ENCODE assay signal across 10 mouse cellular contexts in the genomic region with DNA sequence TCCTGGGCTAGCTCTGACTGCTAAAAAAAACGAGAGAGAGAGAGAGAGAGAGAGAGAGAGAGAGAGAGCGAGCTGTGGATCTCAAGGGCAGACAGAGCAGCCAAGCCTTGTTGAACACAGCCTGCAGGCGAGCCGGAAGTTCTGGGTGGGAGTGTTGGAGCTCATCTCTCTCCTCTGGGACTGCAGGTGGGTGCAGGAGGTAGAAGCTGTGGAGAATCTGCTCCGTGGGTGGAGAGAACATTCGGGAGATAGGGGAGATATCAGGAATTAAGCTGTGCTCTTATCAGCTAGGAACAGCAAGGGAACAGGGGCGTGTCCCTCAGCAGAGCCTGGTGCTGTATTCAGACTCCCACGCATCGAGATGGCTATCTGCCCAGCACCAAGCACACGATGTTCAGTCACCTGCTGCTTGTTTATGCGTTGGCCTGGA.
DNase-seq lines count a peak whose midpoint lies in the region; ATAC-seq and TF ChIP-seq lines count a peak whose summit lies in the region.
"Had no signal": no experiment of that assay in that cellular context is flagged by ENCODE, and none has a peak within 500 bp of the region (broad histone marks: within the 10 kb centered on the region; RNA-seq: fewer than 3 reads in every experiment).

No protein-coding gene starts in this region.

- no peaks in the 10 kb centered on the region for H3K27me3 ChIP-seq in kidney, adult 2 months (replicated peaks; ENCODE audit: control insufficient read depth, insufficient read depth, low read length)
- no peaks in the 10 kb centered on the region; the same call in 1 of the 2 replicates for H3K27me3 ChIP-seq in kidney, embryonic 14.5 days (ENCODE audit: control insufficient read depth, insufficient read depth, low read length)
- H3K27me3 ChIP-seq in liver, embryonic 15.5 days: no peaks in the 10 kb centered on the region
- H3K27me3 ChIP-seq in midbrain, embryonic 16.5 days (ENCODE audit: control insufficient read depth, insufficient read depth, low read depth, low read length): no peaks in the 10 kb centered on the region
- H3K27me3 ChIP-seq in forebrain, embryonic 12.5 days: peaks cover 11% of the 10 kb centered on the region
- H3K27me3 ChIP-seq: stomach, embryonic 15.5 days had no signal

- no peak overlapping the region for H3K4me2 ChIP-seq in kidney, embryonic 14.5 days (replicated peaks; ENCODE audit: low read depth, low read length)
- H3K4me2 ChIP-seq in liver, embryonic 15.5 days: no peak overlapping the region
- H3K4me2 ChIP-seq in midbrain, embryonic 16.5 days (ENCODE audit: low read length): no peak overlapping the region
- H3K4me2 ChIP-seq in forebrain, embryonic 12.5 days: no peak overlapping the region
- H3K4me2 ChIP-seq: embryonic facial prominence, embryonic 13.5 days; stomach, embryonic 15.5 days had no signal

- peaks cover 7% of the 10 kb centered on the region for H3K4me1 ChIP-seq in kidney, adult 2 months (ENCODE audit: control insufficient read depth, insufficient read depth, low read length)
- peaks cover 14% of the 10 kb centered on the region; the same call in 1 of the 2 replicates for H3K4me1 ChIP-seq in kidney, embryonic 14.5 days (ENCODE audit: control insufficient read depth, insufficient read depth, low read length)
- peaks cover 12% of the 10 kb centered on the region for H3K4me1 ChIP-seq in liver, embryonic 15.5 days (replicated peaks)
- H3K4me1 ChIP-seq in midbrain, embryonic 16.5 days (ENCODE audit: control insufficient read depth, insufficient read depth, low read length): peaks cover 3% of the 10 kb centered on the region; the same call in 1 of the 2 replicates
- peaks cover 18% of the 10 kb centered on the region for H3K4me1 ChIP-seq in forebrain, embryonic 12.5 days
- H3K4me1 ChIP-seq: stomach, embryonic 15.5 days had no signal

- no peaks in the 10 kb centered on the region for H3K36me3 ChIP-seq in kidney, adult 2 months (ENCODE audit: control insufficient read depth, insufficient read depth, low read length)
- H3K36me3 ChIP-seq in kidney, embryonic 14.5 days (ENCODE audit: control insufficient read depth, insufficient read depth, low read length): no peaks in the 10 kb centered on the region
- no peaks in the 10 kb centered on the region for H3K36me3 ChIP-seq in liver, embryonic 15.5 days (replicated peaks)
- no peaks in the 10 kb centered on the region for H3K36me3 ChIP-seq in midbrain, embryonic 16.5 days (ENCODE audit: control insufficient read depth, insufficient read depth, low read length)
- no peaks in the 10 kb centered on the region for H3K36me3 ChIP-seq in forebrain, embryonic 12.5 days (replicated peaks)
- H3K36me3 ChIP-seq: embryonic facial prominence, embryonic 13.5 days; stomach, embryonic 15.5 days had no signal

- TF ChIP-seq CTCF in kidney, adult 2 months (conservative IDR thresholded peaks at IDR 0.05; ENCODE audit: insufficient read depth, insufficient read length, low read depth, low read length): no peak

- WGBS in kidney, adult 2 months: 39% methylated on average over 11 of the region's 11 CpGs
- WGBS in kidney, embryonic 14.5 days: 50% methylated on average over 11 of the region's 11 CpGs
- 17% methylated on average over 11 of the region's 11 CpGs for WGBS in liver, embryonic 15.5 days (ENCODE audit: insufficient replicate concordance)
- WGBS in midbrain, embryonic 16.5 days: 76% methylated on average over 11 of the region's 11 CpGs
- WGBS in forebrain, embryonic 12.5 days: 77% methylated on average over 11 of the region's 11 CpGs

- H3K4me3 ChIP-seq in kidney, adult 2 months (ENCODE audit: insufficient read depth, low read depth, low read length): no peak overlapping the region
- H3K4me3 ChIP-seq in kidney, embryonic 14.5 days (ENCODE audit: low read length): no peak overlapping the region
- no peak overlapping the region for H3K4me3 ChIP-seq in liver, embryonic 15.5 days (replicated peaks)
- no peak overlapping the region for H3K4me3 ChIP-seq in midbrain, embryonic 16.5 days (ENCODE audit: low read depth, low read length)
- H3K4me3 ChIP-seq in forebrain, embryonic 12.5 days (replicated peaks): no peak overlapping the region
- H3K4me3 ChIP-seq: embryonic facial prominence, embryonic 13.5 days; stomach, embryonic 15.5 days had no signal

- DNase-seq in kidney, adult 2 months: peak; percentile 46
- DNase-seq in c-Kit-positive CD71-positive TER-119-positive erythroid progenitor cells, embryonic 14.5 days (ENCODE audit: low spot score): peak; percentile 68
- DNase-seq in kidney, postnatal 14 days: peak; percentile 47
- DNase-seq in neural tube, embryonic 10.5 days (ENCODE audit: extremely low spot score, low spot score): no peak

- H3K9ac ChIP-seq in kidney, embryonic 14.5 days (ENCODE audit: low read depth, low read length): no peak overlapping the region
- no peak overlapping the region for H3K9ac ChIP-seq in liver, embryonic 15.5 days
- no peak overlapping the region for H3K9ac ChIP-seq in midbrain, embryonic 16.5 days (ENCODE audit: low read depth, low read length)
- no peak overlapping the region for H3K9ac ChIP-seq in forebrain, embryonic 12.5 days
- H3K9ac ChIP-seq: embryonic facial prominence, embryonic 13.5 days; stomach, embryonic 15.5 days had no signal

- no peak for TF ChIP-seq POLR2A in kidney, adult 2 months (IDR thresholded peaks at IDR 0.05; ENCODE audit: low read depth, low read length)

- ATAC-seq in kidney, embryonic 14.5 days (ENCODE audit: low FRiP score, low TSS enrichment): no peak
- ATAC-seq in liver, embryonic 15.5 days (ENCODE audit: insufficient read depth): peak; percentile 69
- no peak for ATAC-seq in midbrain, embryonic 16.5 days
- no peak for ATAC-seq in forebrain, embryonic 12.5 days (ENCODE audit: low FRiP score)

- no peaks in the 10 kb centered on the region for H3K9me3 ChIP-seq in kidney, embryonic 14.5 days (ENCODE audit: control insufficient read depth, low read length)
- no peaks in the 10 kb centered on the region for H3K9me3 ChIP-seq in liver, embryonic 15.5 days (replicated peaks)
- no peaks in the 10 kb centered on the region for H3K9me3 ChIP-seq in midbrain, embryonic 16.5 days (replicated peaks; ENCODE audit: control insufficient read depth, low read length, poor library complexity, severe bottlenecking)
- no peaks in the 10 kb centered on the region for H3K9me3 ChIP-seq in forebrain, embryonic 12.5 days
- H3K9me3 ChIP-seq: embryonic facial prominence, embryonic 13.5 days; stomach, embryonic 15.5 days had no signal

- H3K27ac ChIP-seq in kidney, adult 2 months (ENCODE audit: insufficient read depth, low read depth, low read length): no peak overlapping the region
- H3K27ac ChIP-seq in kidney, embryonic 14.5 days (ENCODE audit: low read depth, low read length): no peak overlapping the region
- no peak overlapping the region for H3K27ac ChIP-seq in liver, embryonic 15.5 days (replicated peaks)
- H3K27ac ChIP-seq in midbrain, embryonic 16.5 days (ENCODE audit: low read length): no peak overlapping the region
- no peak overlapping the region for H3K27ac ChIP-seq in forebrain, embryonic 12.5 days
- H3K27ac ChIP-seq: embryonic facial prominence, embryonic 13.5 days; stomach, embryonic 15.5 days had no signal
